Mouse (Mus musculus) bone marrow macrophage, adult 2 months (primary cell): ENCODE measurements around the gene Olfr731. TPM values are rescaled to one million over a fixed set of nuclear protein-coding genes. Genes with fewer than 3 reads are reported as not detected.

Experiments used
- H3K27ac ChIP-seq: 2 replicates; pipeline ENCODE4 v1.5.1; 2012; ENCODE audit warnings: low read depth, low read length; ENCODE audit not compliant: insufficient read depth
- H3K4me1 ChIP-seq: 2 replicates; pipeline ENCODE4 v1.6.1; 2012; ENCODE audit warnings: low read length; ENCODE audit not compliant: control insufficient read depth, insufficient read depth
- H3K4me3 ChIP-seq: 2 replicates; pipeline ENCODE4 v1.5.1; 2012; ENCODE audit warnings: mild to moderate bottlenecking, low read length, moderate library complexity; ENCODE audit not compliant: insufficient read depth
- CTCF ChIP-seq: IDR thresholded peaks from 2 replicates; pipeline ENCODE4 v1.5.1; 2012; ENCODE audit warnings: low read depth, mild to moderate bottlenecking, low read length, moderate library complexity
- POLR2A ChIP-seq: IDR thresholded peaks from 2 replicates; pipeline ENCODE4 v1.6.1; 2012; ENCODE audit warnings: mild to moderate bottlenecking, low read depth, low read length, borderline replicate concordance
- polyA plus RNA-seq: library from polyadenylated mRNA; stranded (reverse); fragments of >200 nt; gene quantifications from 2 replicates; pipeline ENCODE4 v1.2.4, GENCODE M21; 2012; ENCODE audit not compliant: missing spikeins, insufficient read depth, insufficient read length

Olfr731 gene
- polyA plus RNA-seq: not detected in 2 replicates

- no peak within 1 kb of the TSS for H3K27ac ChIP-seq
- H3K4me3 ChIP-seq: no peak within 1 kb of the TSS
- H3K4me1 ChIP-seq: no peaks in the 10 kb centered on the region
- TF ChIP-seq POLR2A (no peak), CTCF (no peak)
Measured at GRCm38 (mm10) chr14:50241766-50242165, at the start of gene Olfr731. Gene Olfr731 (minus strand): TSS chr14:50241866.

- no peak within 1 kb of the TSS for H3K27ac ChIP-seq
- H3K4me1 ChIP-seq: no peaks in the 10 kb centered on the region
- no peak within 1 kb of the TSS for H3K4me3 ChIP-seq
- TF ChIP-seq CTCF (no peak), POLR2A (no peak)
Measured at GRCm38 (mm10) chr14:50284106-50284505, 42.4 kb upstream of the Olfr731 start, which contains the start of gene Olfr732. Gene Olfr732 (minus strand): TSS chr14:50284206.

GRCm38 (mm10) chr14:50188098-50188497 is 53.6 kb downstream of the Olfr731 start, which contains the start of gene Olfr730:
Gene Olfr730 (minus strand): TSS chr14:50188198.
- no peak within 1 kb of the TSS for H3K27ac ChIP-seq
- H3K4me1 ChIP-seq: no peaks in the 10 kb centered on the region
- no peak for TF ChIP-seq POLR2A
- TF ChIP-seq CTCF: no peak
- no peak within 1 kb of the TSS for H3K4me3 ChIP-seq

Other genes starting within 250 kb of the Olfr731 start
- not detected in 2 replicates for gene Olfr725, start 201.5 kb downstream of the Olfr731 start, polyA plus RNA-seq
- not detected in 2 replicates for gene Olfr726, start 150.9 kb downstream of the Olfr731 start, polyA plus RNA-seq
- not detected in 2 replicates for gene Olfr727, start 118.7 kb downstream of the Olfr731 start, polyA plus RNA-seq
- gene Olfr728, start 99.2 kb downstream of the Olfr731 start, polyA plus RNA-seq: 0.67 TPM in 1 of 2 replicates, not detected in the other
- not detected in 2 replicates for gene Olfr729, start 89.0 kb downstream of the Olfr731 start, polyA plus RNA-seq
- gene Olfr730, start 53.7 kb downstream of the Olfr731 start, polyA plus RNA-seq: not detected in 2 replicates
- not detected in 2 replicates for gene Olfr732, start 42.3 kb upstream of the Olfr731 start, polyA plus RNA-seq
- gene Olfr733, start 59.7 kb upstream of the Olfr731 start, polyA plus RNA-seq: not detected in 2 replicates
- gene Olfr734, start 84.9 kb upstream of the Olfr731 start, polyA plus RNA-seq: not detected in 2 replicates
- gene Olfr735, start 107.0 kb upstream of the Olfr731 start, polyA plus RNA-seq: not detected in 2 replicates
- gene Tlr11, start 116.0 kb upstream of the Olfr731 start, polyA plus RNA-seq: 0.27 TPM in 1 of 2 replicates, not detected in the other
- not detected in 2 replicates for gene Olfr736, start 139.3 kb upstream of the Olfr731 start, polyA plus RNA-seq
- not detected in 2 replicates for gene Olfr738, start 165.7 kb upstream of the Olfr731 start, polyA plus RNA-seq
- not detected in 2 replicates for gene Olfr739, start 176.8 kb upstream of the Olfr731 start, polyA plus RNA-seq
- gene Olfr740, start 203.7 kb upstream of the Olfr731 start, polyA plus RNA-seq: not detected in 2 replicates
- not detected in 2 replicates for gene Olfr741, start 230.9 kb upstream of the Olfr731 start, polyA plus RNA-seq